Mouse (Mus musculus) mouse embryonic stem cell (cell line): Measurements from ENCODE around the gene Foxd4.

Experiments
- in situ Hi-C, 2 experiments: fragments of 300-500 bp; cut with MboI; formaldehyde crosslinking; loops; 1 replicate in 1 of 2; 3 replicates in 1 of 2; pipeline ENCODE4 v1.14.3; 2019 to 2020; ENCODE audit warnings: low sequenced_read_pairs in 2 of 2, low pct_unique_long_range_greater_than_20kb in 1 of 2, mixed read lengths in 1 of 2; ENCODE audit not compliant: unreplicated experiment in 1 of 2

Foxd4 gene

GRCm38 (mm10) chr19:24885504-24885903 lies 15.5 kb downstream of the Foxd4 start:
- in situ Hi-C loops = no loop called here

- in situ Hi-C loops = no loop called here
These were observed 19.8 kb downstream of the Foxd4 start for GRCm38 (mm10) chr19:24881237-24881636.

GRCm38 (mm10) chr19:24875129-24875870 lies 25.7 kb downstream of the Foxd4 start, which contains the start of gene Gm10053:
Gene Gm10053 (plus strand): TSS chr19:24875686.
- in situ Hi-C loops = loop anchor here in 1 of 2 experiments (10.0 kb wide), 1 partner anchor 170 kb away; no protein-coding TSS in a partner anchor

- in situ Hi-C loops = loop anchor here (5.0 to 25.0 kb wide), 4 partner anchors 167 to 572 kb away; no protein-coding TSS in a partner anchor
These were observed 27.1 kb downstream of the Foxd4 start for GRCm38 (mm10) chr19:24873873-24874272.

GRCm38 (mm10) chr19:24871037-24871635 lies 29.9 kb downstream of the Foxd4 start:
- in situ Hi-C loops = loop anchor here (5.0 to 25.0 kb wide), 4 partner anchors 164 to 569 kb away; no protein-coding TSS in a partner anchor

- in situ Hi-C loops = loop anchor here in 1 of 2 experiments (25.0 kb wide), 1 partner anchor 553 kb away; no protein-coding TSS in a partner anchor
These were observed 35.6 kb downstream of the Foxd4 start for GRCm38 (mm10) chr19:24865436-24865835.

GRCm38 (mm10) chr19:24861612-24862451 lies 39.2 kb downstream of the Foxd4 start, which contains the start of gene Pgm5:
Gene Pgm5 (minus strand): TSS chr19:24861855.
- in situ Hi-C loops = loop anchor here in 1 of 2 experiments (25.0 kb wide), 1 partner anchor 550 kb away; no protein-coding TSS in a partner anchor

- in situ Hi-C loops = loop anchor here in 1 of 2 experiments (25.0 kb wide), 1 partner anchor 549 kb away; no protein-coding TSS in a partner anchor
These were observed 39.8 kb downstream of the Foxd4 start for GRCm38 (mm10) chr19:24861276-24861611.

- in situ Hi-C loops = loop anchor here in 1 of 2 experiments (25.0 kb wide), 1 partner anchor 539 kb away; no protein-coding TSS in a partner anchor
These were observed 49.3 kb downstream of the Foxd4 start for GRCm38 (mm10) chr19:24851456-24852315.
